Mouse (Mus musculus) CD4-positive, CD25-positive, alpha-beta regulatory T cell (primary cell): ENCODE measurements around the gene Mphosph6. TPM values are rescaled to one million over a fixed set of nuclear protein-coding genes. Genes with fewer than 3 reads are reported as not detected.

Experiments used
- polyA plus RNA-seq: library from polyadenylated mRNA; unstranded; fragments of 100-300 nt; shearing (Covaris generic); gene quantifications from one replicate; pipeline ENCODE4 v1.2.1, GENCODE M21; 2017

The Mphosph6 gene
- 40.7 TPM for polyA plus RNA-seq

GRCm38 (mm10) chr8:117801443-117802298 lies at the start of gene Mphosph6:
Mphosph6 (minus strand) TSS chr8:117801943.

Other genes with a start within 250 kb of the Mphosph6 start
- 2.2 TPM for gene Sdr42e1, start 128.3 kb downstream of the Mphosph6 start, polyA plus RNA-seq
- gene Hsd17b2, start 100.0 kb downstream of the Mphosph6 start, polyA plus RNA-seq, result not detected